Mouse (Mus musculus): ENCODE data around the gene Prkacb.

Prkacb gene

DNA sequence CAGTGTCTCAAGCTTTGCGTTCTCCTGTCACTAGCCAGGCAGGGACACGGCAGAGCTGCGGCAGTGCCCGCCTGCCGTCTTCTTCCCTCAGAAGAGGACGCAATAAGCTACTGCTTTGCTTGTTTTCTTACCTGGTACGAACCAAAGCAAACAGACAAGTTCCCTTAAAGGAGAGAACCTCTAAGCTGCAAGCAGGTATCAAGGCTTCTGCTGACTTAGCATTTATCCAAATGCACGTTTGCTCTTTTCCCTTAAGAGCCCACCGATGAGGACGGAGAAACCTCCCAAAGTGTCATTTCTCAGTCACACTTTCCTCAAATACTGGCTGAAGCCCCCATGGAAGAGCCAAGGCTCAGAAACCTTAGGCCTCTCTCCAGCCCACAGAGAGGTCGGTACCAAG lies 81.3 kb downstream of the Prkacb start:
- DNase-seq (ENCODE audit: extremely low spot score, low spot score): no peak

DNA sequence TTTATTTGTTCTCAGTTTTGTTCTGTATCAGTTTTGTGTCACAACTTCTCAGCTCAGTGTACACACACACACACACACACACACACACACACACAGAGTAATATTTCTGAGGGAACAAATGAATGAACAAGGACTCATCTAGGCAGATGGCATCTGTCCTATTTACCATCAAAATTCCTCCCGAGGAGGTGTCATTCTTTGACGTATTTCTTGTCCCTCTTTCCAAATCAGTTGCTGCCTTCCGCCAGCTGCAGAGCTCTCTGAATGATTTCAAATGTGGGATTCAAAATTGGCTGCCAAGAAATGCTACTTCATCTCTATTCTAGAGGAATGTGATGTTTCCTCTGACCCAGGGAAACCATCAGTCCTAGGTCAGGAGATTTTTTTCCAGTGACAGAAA lies 89.8 kb downstream of the Prkacb start:
- no peak for DNase-seq (ENCODE audit: extremely low spot score, low spot score)

DNA sequence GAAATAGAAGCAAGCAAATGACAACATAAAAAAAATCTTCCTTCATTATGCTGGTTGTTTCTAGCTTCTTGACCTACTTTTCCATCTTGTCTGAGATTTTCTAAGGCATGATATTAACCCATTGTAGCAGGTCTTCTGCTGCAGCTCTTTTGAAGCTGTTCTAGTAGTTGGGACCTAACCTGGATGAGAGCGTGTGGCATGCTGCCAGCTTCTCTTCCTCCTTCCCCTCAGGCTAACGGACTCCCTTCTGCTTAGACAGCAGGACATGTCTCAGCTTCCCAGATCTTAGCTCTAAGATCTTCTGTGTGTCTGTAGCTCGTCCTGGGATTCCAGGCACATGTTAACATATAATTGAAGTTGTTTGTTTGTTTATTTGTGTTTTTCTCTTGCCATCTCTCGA lies 93.1 kb downstream of the Prkacb start:
- DNase-seq (ENCODE audit: extremely low spot score, low spot score): no peak

DNA sequence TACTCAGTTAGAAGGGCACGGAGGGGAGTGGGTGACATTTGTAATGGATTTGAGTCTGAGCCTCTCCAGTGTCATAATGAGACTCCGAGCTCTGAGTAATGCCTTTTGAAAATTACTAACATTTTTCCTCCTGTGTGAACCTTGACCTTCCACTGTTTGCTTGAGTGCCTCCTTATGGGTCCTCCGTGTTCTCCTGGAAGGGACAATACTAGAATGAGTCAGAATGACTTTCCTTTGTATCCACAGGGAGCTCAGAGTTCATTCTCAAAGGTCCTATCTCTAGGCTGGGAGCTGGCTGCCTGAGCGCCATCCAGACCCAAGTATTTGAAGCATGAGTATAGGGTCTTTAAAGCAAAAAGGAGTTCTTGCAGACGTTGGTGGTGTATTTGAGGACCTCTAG lies 94.5 kb downstream of the Prkacb start:
- DNase-seq (ENCODE audit: extremely low spot score, low spot score): no peak

DNA sequence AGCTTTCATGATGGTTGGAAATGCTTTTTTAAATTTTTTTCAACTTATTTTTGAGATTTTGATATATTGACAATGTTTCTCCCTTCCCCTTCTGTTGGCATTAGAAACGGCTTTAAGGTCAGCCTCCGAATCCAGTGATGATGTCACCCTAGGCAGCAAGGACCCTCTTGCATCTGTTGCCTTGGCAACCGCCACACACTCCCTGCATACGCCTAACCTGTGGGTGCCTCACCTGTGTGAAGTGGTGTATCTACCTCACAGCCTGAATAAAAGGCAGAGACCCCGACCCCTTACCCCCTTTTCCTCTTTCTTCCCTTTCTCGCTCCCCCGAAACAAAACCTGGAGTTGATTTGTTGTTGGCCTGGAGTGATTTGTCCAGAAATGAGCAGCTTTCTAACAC lies 100.5 kb downstream of the Prkacb start:
- DNase-seq (ENCODE audit: extremely low spot score, low spot score): no peak

DNA sequence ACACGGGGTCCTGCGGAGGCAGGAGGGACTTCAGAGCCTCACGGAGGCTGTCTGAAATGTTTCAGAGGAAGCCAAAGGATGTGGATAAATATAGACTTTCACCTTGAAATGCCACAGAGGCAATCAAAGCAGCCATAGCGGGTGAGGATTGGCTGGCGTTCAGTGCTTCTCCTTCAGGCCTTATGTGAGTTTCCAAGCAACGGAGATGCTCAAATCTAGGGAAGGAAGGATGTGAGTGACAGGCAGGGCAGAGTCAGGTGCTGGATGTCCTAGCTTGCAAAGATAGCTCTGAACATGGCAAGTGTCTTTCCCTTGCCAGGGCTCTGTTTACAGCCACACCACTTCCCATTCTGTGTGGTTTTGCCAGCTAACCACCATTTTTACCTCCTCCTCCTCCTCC lies 101.2 kb downstream of the Prkacb start:
- DNase-seq (ENCODE audit: extremely low spot score, low spot score): no peak

DNA sequence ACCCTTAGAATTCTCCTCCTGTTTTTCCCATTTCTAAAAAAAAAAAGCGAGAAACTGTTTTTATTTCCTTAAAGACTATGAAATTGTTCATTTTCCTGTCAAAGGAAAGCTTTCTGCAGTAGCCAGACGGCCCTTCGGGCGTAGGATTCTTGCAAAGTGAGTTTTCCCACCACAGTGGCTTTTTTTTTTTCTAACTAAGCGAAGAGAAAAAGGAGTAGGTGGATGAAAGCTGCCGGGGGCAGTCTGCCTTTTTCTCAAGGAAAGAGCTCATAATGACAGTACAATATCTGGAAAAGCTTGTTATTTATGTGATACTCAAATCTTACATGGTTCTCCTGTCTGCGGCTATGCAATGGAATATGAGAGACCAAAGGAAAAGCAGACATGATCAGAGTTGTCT lies 101.7 kb downstream of the Prkacb start:
- no peak for DNase-seq (ENCODE audit: extremely low spot score, low spot score)

DNA sequence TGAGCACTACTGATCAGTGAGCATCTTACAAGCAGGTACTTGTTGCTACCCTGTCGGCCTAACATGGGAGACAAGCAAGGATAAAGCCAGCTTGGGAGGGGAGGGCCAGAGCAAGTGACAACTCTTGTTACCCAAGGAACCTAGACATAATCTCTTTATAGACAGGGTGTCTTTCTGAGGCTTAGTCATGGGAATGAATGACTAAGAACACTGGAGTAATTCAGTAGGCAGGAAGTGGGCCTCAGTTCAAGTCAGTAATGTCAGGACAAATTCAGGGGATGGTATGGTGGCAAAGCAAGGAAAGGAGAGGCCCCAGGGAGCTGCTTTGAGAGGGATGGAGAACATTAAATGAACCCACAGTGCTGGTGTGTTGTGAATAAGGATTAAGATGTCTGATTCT lies 103.7 kb downstream of the Prkacb start:
- no peak for DNase-seq (ENCODE audit: extremely low spot score, low spot score)

DNA sequence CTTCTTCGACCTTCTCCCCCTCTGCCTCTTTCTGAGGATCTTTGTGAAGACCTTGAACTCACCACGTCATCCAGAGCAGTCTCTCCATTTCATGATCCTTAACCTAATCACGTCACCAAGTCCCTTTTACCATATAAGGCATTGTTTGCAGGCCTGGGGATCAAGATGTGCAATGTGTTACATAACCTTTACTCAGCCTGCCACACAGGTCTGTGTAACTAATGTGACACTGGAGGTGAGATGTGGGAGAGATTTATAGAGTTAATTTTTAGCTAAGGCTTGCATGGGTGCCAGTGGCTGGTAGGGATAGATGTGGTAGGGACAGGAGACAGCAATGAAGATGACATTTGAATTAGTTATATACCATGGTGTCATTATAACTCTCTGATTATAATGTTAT lies 104.4 kb downstream of the Prkacb start:
- DNase-seq (ENCODE audit: extremely low spot score, low spot score): no peak

DNA sequence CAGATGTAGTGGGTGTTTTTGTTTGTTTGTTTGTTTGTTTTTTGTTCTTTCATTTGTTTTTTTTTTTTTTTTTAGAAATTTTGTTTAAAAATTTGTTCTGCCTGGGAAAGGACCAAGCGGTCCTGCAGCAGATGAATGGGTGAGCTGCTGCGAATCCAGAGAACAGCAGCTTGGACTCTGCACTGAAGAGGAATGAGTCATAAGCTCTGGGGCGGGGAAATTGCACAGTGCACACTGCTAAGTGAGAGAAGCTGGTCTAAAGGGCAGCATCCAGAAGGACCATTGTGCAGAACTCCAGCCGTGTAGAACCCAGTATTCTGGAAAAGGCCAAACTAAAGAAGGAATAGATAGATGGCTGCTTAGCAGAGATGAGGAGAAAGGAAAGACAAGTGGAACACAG lies 108.7 kb downstream of the Prkacb start:
- no peak for DNase-seq (ENCODE audit: extremely low spot score, low spot score)

DNA sequence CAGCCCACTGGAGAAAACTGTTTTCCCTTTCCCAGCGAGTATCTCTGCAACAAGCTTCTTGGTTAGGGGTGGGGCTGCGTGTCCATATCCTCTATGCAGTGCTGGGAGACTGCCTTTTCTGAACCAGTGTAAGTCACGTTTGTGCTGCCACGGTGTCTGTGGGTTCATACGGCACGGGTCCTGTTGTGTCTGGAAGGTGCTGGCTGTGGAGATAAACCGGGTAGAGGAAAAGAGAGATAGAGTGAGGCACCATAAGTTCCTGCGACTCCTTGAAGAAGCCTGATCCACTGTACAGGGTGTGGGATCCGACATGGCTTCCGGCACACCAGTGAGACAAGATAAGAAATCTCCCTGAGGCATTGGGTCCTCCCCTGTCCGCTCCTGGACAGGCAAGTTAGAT lies 112.7 kb downstream of the Prkacb start:
- DNase-seq (ENCODE audit: extremely low spot score, low spot score): no peak

DNA sequence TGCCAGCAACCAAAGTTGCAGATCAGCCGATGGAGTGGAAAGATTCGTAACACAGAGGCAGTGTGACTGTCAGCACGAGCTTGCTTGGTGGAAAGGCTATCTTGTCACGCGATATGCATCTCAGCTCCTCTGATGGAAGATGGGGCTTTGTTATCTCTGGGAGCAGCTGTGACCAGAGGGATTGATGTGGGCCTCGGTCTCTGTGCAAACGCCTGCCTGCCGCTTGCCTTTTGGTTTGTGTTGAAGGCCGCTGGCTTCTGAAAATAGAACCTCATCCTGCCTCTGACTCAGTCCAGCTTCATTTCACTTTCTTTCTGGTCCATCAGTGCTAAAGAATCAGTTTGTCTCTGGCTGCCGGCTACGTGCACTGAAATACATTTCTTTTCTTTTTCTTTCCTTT lies 113.8 kb downstream of the Prkacb start:
- DNase-seq (ENCODE audit: extremely low spot score, low spot score): no peak

DNA sequence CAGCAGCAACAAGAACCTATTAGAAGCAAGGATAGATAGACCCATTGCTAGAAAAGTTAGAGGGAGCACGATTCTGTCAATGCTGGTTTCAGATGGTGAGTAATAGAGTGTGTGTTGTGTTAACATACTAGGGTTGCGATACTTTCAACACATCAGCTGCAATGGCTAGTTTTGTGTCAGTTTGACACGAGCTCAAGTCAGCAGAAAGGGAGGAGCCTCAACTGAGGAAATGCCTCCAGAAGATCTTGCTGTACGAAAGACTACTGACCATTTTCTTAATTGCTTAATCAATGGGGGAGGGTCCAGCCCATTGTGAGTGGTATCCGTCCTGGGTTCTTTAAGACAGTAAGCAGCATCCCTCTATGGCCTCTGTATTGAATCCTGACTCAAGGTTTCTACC lies 120.2 kb downstream of the Prkacb start:
- DNase-seq (ENCODE audit: extremely low spot score, low spot score): no peak

DNA sequence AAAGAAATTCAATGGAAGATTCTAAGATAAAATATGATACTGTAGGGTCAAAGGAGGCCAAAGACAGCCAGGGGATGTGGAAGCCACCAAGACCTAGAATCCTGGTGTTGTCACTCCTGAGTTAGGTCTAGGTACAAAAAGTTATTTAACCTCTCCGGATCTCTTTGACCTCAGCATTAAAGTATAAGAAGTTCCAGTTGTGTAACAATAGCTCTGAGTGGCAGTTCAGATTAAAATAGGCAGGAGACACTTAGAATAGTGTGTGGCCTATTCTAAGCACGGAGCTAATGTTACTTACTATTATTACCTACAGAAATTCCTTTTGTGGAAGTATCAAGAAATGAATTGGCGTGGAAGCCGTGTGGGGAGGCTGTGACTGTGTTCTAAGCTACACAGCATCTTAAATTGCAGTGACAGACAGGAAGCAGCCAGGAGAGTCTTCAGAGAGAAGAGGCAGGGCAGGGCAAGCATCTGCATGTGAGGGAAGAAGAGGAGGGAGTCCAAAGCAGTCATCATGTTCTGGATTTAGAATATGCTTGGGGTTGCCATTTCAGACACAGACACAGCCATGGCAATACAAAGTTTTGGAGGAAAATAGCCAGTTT lies 125.6 kb downstream of the Prkacb start:
- DNase-seq (ENCODE audit: extremely low spot score, low spot score): no peak

DNA sequence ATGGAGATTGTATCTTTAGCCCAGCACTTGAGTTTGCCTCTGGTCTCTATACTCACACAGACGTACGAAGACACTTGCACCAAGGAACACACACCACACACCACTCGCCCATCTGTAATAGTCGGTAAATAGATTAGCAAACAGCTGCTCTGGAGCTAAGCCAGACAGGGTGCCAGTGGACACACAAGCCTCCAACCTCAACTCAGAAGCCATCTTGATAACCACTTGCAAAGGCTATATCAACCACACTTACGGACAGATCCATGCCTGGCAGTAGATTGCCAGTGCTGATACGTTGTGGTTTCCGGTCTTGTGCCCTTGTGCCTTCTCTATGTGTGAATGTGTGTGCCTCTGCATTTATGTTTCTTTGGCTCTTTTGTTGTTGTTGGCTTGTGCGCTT lies 126.4 kb downstream of the Prkacb start:
- DNase-seq (ENCODE audit: extremely low spot score, low spot score): no peak

DNA sequence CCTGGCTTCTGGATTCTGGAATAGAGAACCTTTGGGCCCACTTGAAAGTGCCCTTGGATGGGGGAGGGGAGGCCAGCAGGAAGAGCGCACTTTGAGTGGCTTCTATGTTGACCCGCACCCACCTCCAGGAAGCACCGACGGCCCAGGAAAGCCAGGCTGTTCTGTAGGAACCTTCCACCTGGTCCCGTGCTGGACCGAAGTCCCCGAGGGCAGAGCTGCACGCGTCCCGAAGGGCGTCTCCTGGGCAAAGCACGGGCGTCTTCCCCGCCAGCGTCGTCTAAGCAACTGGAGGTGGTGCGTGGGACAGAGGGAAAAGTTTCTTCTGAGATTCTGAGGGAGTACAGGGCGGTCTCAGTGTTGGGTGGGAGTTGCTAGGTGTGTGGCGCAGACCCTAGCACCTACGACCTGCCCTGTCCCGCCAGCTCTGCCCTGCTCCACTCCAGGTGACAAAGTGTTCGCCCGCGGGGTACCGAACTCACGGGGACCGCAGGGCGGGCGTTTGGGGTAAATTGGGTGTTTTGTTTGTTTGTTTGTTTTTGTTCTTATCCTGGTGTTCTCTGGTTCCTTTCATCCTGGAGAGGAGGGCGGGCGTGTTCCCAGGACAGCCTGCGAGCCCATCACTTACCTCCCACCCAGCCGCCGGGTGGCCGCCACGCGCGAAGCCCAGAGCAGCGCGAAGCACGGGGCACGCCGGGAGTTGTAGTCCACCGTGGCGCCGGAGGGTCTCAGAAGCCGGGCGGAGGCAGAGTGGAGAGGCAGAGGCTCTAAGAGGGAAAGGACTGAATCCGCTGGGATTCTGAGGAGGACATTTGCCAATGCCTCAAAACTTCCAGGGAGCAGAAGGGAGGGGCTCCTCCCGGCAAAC lies 127.7 kb downstream of the Prkacb start, which contains the start of gene Samd13:
Gene Samd13 (minus strand): TSS at position 782 of the 865 bp plus-strand sequence.
- peak; percentile 80 for DNase-seq (ENCODE audit: extremely low spot score, low spot score)

DNA sequence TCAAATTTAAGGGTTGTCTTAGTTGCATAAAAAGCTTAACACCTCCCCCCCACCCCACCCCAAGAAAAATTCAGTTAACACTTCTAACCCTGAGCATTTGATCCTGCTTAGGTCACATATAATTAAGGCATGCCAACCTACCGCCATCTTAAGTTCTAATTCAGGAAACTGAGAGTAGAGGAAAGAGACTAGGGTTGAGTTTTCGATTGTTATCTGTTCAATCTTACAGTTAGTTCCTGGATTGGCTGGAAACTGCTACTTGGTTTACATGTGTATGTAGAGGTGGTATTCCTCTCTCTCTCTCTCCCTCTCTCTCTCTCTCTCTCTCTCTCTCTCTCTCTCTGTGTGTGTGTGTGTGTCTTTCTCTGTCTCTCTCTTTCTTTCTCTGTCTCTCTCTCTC lies 129.7 kb downstream of the Prkacb start:
- DNase-seq (ENCODE audit: extremely low spot score, low spot score): no peak

DNA sequence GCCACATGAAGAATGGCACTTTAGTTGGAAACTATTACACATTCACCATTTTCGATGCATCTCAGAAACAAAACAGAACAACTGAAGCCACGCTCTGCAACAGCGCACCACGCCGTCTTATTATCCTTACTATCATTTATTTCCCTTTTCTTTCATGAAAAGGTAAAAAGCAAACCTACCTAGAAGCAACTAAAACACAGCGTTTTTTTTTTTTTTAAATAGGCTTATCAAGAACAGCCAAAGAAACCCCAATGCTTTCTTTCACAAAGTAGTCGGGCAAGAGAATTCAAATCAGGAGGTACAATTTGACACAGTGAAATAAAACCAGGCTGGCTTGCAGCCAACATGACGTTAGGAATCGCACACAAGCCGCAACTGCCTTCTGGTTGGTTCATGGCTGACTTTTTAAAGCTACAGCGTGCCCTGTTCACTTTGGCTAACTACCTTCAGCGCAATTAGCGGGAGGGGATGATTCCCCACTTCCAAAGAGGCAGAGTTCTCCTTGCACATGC lies 130.6 kb downstream of the Prkacb start:
- no peak for DNase-seq (ENCODE audit: extremely low spot score, low spot score)

DNA sequence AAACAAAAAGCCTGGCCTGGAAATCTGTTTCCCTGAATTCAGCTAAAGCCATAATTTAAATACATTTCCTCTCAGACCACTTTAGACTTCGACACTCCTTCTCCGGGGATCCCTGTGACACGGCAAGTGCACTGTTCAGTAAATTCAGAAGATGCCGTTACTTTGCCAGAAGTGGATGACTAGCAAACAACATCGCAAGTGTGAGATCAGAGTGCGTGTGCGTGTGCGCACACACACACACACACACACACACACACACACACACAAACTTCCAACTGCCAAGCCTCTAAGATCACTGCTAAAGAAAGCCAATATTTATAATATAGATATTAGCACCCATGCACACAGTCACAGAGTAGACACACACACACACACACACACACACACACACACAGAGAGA lies 131.1 kb downstream of the Prkacb start:
- no peak for DNase-seq (ENCODE audit: extremely low spot score, low spot score)

DNA sequence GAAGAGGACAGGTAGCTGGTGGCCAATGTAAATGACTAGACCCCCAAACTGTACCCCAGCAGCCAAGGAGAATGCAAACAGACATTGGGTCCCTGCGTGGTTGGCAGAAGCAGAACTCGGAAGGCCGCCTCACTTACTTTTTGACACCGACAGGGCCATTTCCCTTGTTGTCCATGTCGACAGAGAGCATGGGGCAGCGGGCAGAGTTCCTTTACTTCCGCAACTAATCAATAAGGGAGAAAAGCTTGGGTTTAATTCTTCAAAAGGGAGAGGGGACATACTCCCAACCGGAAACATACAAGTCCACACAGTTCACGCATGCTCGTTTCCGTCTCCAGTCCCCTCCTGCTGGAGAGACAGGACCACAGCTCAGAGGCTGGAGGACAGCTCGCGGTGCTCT lies 132.2 kb downstream of the Prkacb start:
- DNase-seq (ENCODE audit: extremely low spot score, low spot score): no peak

DNA sequence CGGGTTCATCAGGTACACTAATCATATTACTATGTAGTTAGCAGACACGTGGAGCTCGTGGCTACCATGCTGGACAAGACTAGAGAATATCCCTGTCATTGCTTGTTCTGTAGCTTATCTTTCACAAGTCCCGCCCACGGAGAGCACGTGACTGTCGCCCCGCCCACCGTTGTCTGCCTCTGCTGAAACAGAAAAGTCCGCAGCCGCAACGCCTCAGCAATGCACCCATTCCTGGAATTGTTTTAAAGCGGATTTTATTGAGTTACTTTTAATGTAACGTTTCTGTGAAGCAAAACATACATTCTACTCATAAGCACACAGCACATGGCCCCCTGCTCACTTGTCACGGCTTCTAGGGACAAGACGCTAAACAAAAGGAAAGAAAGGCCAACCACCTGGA lies 133.1 kb downstream of the Prkacb start:
- DNase-seq (ENCODE audit: extremely low spot score, low spot score): no peak

Measured in neural tube, embryonic 10.5 days (tissue).